Mouse (Mus musculus) thymus, adult 2 months (tissue): ENCODE measurements around the gene Chst15. TPM values are rescaled to one million over a fixed set of nuclear protein-coding genes. Genes with fewer than 3 reads are reported as not detected.

ENCODE experiments used
- DNase-seq: peaks from one replicate; pipeline ENCODE4 v3.0.0; 2021
- H3K27ac ChIP-seq: fragments of 200-500 bp; 2 replicates; pipeline ENCODE4 v1.5.1; 2012; ENCODE audit warnings: low read length, control low read depth; ENCODE audit not compliant: control insufficient read depth, insufficient read depth
- H3K27me3 ChIP-seq: fragments of 200-500 bp; 2 replicates; pipeline ENCODE4 v1.6.1; 2012; ENCODE audit warnings: mild to moderate bottlenecking, low read length, moderate library complexity, mixed read lengths; ENCODE audit not compliant: control insufficient read depth, insufficient read depth
- H3K36me3 ChIP-seq: fragments of 200-500 bp; 2 replicates; pipeline ENCODE4 v1.6.1; 2012; ENCODE audit warnings: mild to moderate bottlenecking, low read length, moderate library complexity; ENCODE audit not compliant: control insufficient read depth, insufficient read depth
- H3K4me1 ChIP-seq: fragments of 200-500 bp; replicated peaks from 2 replicates; pipeline ENCODE4 v1.6.1; 2012; ENCODE audit warnings: low read length; ENCODE audit not compliant: control insufficient read depth, insufficient read depth
- H3K4me3 ChIP-seq: fragments of 200-500 bp; 2 replicates; pipeline ENCODE4 v1.5.1; 2012; ENCODE audit warnings: mild to moderate bottlenecking, low read length, control low read depth, moderate library complexity; ENCODE audit not compliant: control insufficient read depth, insufficient read depth
- CTCF ChIP-seq: fragments of 200-500 bp; IDR thresholded peaks from 2 replicates; pipeline ENCODE4 v1.5.1; 2012; ENCODE audit warnings: mild to moderate bottlenecking, control low read depth, low read length, moderate library complexity, borderline replicate concordance; ENCODE audit not compliant: control insufficient read depth, poor library complexity, insufficient read depth; ENCODE audit errors: extremely low read depth
- POLR2A ChIP-seq: fragments of 200-500 bp; IDR thresholded peaks from 2 replicates; pipeline ENCODE4 v1.6.1; 2012; ENCODE audit warnings: mild to moderate bottlenecking, low read length, control low read depth, moderate library complexity; ENCODE audit not compliant: control insufficient read depth, poor library complexity, insufficient read depth; ENCODE audit errors: extremely low read depth
- WGBS: fragments of 180-500 bp; shearing (Covaris S2); methylation state at CpG from one replicate; pipeline ENCODE4 v1.1.7; 2018; 5-methylcytosine and 5-hydroxymethylcytosine counted together
- polyA plus RNA-seq: library from polyadenylated mRNA; depleted of rRNA; stranded (reverse); fragments of >200 nt; gene quantifications from 2 replicates; pipeline ENCODE4 v1.2.3, GENCODE M21; 2012

Gene Chst15
- polyA plus RNA-seq, 1 experiment: 7.4 TPM

DNA sequence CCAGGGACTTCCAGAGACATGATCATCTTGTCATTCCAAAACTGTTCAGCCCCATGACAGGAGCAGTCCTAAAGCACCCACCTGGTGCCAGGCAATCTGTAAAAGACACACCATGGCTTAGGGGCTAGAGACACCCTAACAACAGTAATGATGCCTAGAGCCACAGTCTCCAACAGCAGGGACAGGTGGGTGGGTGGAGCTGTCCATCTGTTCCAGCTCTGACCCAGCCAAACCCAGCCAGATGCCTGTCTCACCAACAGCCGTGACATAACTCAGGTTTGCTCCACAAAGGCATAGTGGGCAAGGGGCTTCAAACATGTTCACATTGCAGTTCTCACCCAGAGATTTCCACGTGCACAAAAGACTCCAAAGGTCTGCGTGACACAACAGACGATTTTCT is 35.3 kb downstream of the Chst15 start:
- Histone ChIP-seq H3K4me1 (peaks cover 10% of the 10 kb centered on the region), H3K27ac (no peak overlapping the region), H3K4me3 (no peak overlapping the region), H3K27me3 (no peaks in the 10 kb centered on the region), H3K36me3 (no peaks in the 10 kb centered on the region)
- no peak for DNase-seq
- no peak for TF ChIP-seq CTCF
- no peak for TF ChIP-seq POLR2A
- WGBS: 93% methylated on average over 4 of the region's 4 CpGs

DNA sequence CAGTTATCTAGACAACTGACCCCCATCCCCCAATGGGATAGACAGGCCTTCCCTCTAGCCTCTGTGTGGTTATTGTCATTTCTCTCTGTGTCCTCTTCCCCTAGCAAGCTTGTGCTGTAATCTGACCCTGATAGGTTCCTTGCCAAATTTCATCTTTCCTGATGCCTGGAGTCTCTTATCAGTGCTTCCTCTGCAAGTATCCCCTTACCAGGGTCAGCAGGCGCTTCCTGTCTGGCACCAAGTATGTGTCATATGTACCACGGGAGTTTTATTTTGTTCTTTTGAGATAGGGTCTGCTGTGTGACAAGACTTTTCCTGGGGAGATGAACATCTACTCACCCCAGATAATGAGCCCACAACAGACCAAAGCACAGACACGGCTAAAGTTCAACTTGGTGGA is 38.4 kb downstream of the Chst15 start:
- Histone ChIP-seq H3K4me3 (no peak overlapping the region), H3K27ac (no peak overlapping the region), H3K4me1 (peaks cover 4% of the 10 kb centered on the region; the same call in 1 of the 2 replicates), H3K36me3 (no peaks in the 10 kb centered on the region), H3K27me3 (no peaks in the 10 kb centered on the region)
- WGBS: 90% methylated on average over 3 of the region's 3 CpGs
- TF ChIP-seq POLR2A (no peak), CTCF (no peak)
- DNase-seq: no peak

DNA sequence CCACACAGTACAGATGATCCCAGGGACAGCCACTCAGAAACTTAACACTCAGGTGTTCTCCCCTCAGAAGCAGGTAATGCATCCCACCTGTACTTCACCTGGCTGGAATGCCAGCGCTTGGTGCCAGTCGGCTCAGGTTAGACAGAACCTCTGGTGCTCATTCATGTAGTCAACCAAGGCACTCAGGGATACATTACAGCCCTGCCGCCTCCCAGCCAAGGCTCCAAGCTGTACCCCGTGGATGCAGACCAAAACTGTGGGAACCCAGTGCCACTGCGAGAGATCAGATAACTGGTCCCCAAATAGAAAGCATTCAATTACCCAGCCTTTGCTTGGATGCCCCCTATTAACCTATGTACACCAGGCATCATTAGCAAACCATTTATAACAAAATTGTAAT is 40.7 kb downstream of the Chst15 start:
- 92% methylated on average over 5 of the region's 5 CpGs for WGBS
- H3K4me3 ChIP-seq: no peak overlapping the region
- H3K27ac ChIP-seq: no peak overlapping the region
- no peak for DNase-seq
- no peaks in the 10 kb centered on the region for H3K27me3 ChIP-seq
- no peak for TF ChIP-seq CTCF
- TF ChIP-seq POLR2A: no peak
- no peaks in the 10 kb centered on the region for H3K36me3 ChIP-seq
- no peaks in the 10 kb centered on the region for H3K4me1 ChIP-seq

DNA sequence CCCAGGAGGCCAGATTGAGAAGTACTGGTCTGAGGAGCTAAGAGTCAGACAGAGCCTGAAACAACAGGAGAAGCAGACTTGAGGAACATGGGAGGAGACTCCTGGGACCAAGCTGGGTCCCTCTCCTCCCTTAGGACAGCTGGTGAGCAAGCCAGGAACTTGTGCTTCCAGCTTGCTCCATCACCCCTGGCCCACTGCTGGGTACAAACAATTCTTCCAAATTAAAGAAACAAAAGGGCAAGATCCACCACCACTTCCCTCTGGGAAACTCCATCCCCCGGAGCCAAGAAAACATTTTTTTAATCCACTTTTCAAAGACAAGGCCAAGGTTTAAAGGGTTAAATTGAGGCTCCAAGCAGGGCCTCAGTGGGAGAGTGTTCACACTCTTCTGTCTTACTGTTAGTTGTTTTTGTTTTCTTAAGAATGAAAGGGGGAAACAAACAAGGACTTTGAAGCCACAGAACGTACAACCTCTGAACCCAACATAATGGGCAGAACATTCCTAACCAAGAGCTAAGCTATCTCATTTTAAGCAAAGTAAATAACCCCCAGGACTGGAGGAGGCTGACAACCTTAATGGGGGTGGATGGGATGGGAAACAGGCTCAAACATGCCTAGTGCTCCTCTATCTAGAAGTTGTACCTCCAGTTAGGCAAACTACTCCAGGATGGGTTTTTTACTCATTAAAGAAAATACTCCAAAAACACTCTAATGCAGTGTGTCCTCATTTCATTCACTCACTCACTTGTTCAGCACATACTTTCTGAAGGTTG is 43.1 kb downstream of the Chst15 start:
- no peak for DNase-seq
- no peak for TF ChIP-seq POLR2A
- no peak for TF ChIP-seq CTCF
- H3K4me1 ChIP-seq: no peaks in the 10 kb centered on the region
- H3K36me3 ChIP-seq: no peaks in the 10 kb centered on the region
- H3K4me3 ChIP-seq: no peak overlapping the region
- WGBS: 93% methylated on average over 2 of the region's 2 CpGs
- H3K27ac ChIP-seq: no peak overlapping the region
- H3K27me3 ChIP-seq: no peaks in the 10 kb centered on the region

DNA sequence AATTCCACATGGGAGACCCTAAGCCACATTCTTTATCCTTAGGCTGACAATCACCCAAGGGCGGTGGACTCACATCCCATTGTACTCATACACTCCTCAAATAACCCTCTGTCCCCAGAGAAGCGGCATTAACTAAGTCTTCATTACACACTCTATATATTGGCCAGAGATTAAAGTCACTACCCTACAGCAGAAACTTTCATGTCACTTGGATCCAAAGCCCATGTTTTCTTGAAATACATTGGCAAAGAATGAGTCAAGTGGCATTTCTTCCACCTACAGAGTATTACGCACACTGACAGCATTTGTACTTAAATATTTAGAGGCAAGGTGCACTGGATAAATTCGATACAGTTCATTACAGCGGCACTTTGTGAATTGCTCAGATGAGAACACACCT is 44.0 kb downstream of the Chst15 start:
- TF ChIP-seq POLR2A: no peak
- TF ChIP-seq CTCF: no peak
- H3K36me3 ChIP-seq: no peaks in the 10 kb centered on the region
- H3K4me1 ChIP-seq: no peaks in the 10 kb centered on the region
- WGBS: 99% methylated on average over 5 of the region's 5 CpGs
- no peak overlapping the region for H3K4me3 ChIP-seq
- no peaks in the 10 kb centered on the region for H3K27me3 ChIP-seq
- no peak for DNase-seq
- H3K27ac ChIP-seq: no peak overlapping the region

DNA sequence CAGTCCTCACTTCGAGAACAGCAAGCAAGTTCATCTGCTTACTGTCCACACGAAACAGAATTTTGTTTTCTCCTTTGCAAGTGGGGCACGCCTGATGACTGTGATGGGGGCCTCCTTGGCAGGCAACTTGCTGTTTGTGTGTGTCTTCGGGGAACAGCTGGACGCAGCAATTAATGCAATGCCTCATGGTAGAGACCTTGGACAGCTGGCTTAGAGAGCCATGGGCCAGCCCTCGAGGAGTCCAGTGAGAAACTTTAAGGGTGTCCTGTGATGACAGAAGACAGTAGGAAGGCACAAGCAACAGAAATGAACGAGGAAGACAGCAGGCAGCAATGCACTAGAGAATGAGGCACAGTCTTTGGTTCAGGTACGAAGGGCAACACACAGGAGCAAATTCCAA is 46.7 kb downstream of the Chst15 start:
- Histone ChIP-seq H3K27ac (no peak overlapping the region), H3K36me3 (no peaks in the 10 kb centered on the region), H3K27me3 (no peaks in the 10 kb centered on the region), H3K4me1 (no peaks in the 10 kb centered on the region), H3K4me3 (no peak overlapping the region)
- WGBS: 94% methylated on average over 8 of the region's 8 CpGs
- TF ChIP-seq POLR2A (no peak), CTCF (no peak)
- no peak for DNase-seq
